Mouse (Mus musculus): ENCODE measurements around the gene Man1c1.

GRCm38 (mm10) chr4:134626883-134627282 lies 77.2 kb downstream of the Man1c1 start:
- TF ChIP-seq MYC (IDR thresholded peaks at IDR 0.05; ENCODE audit: low read depth, low read length) = no peak
- TF ChIP-seq CTCF (conservative IDR thresholded peaks at IDR 0.05 in 1 of 2, IDR thresholded peaks at IDR 0.05 in 1 of 2; ENCODE audit: low read depth in 2 of 2, low read length in 2 of 2) = no peak
- TF ChIP-seq POLR2A (IDR thresholded peaks at IDR 0.05; ENCODE audit: low read depth, low read length) = no peak
- no peak for TF ChIP-seq EP300 (IDR thresholded peaks at IDR 0.05; ENCODE audit: low read length)
- TF ChIP-seq UBTF (IDR thresholded peaks at IDR 0.05; ENCODE audit: low read depth, low read length) = no peak
- no peak for TF ChIP-seq ZNF384 (IDR thresholded peaks at IDR 0.05; ENCODE audit: low read depth, low read length)
- TF ChIP-seq HCFC1 (IDR thresholded peaks at IDR 0.05; ENCODE audit: low read depth, low read length) = no peak
- no peak for TF ChIP-seq MAX (IDR thresholded peaks at IDR 0.05; ENCODE audit: low read length)
- no peak for TF ChIP-seq ZC3H11A (IDR thresholded peaks at IDR 0.05; ENCODE audit: low read depth, low read length)
- TF ChIP-seq ZKSCAN1 (IDR thresholded peaks at IDR 0.05; ENCODE audit: borderline replicate concordance, low read depth, low read length) = no peak
- no peak for TF ChIP-seq TCF12 (IDR thresholded peaks at IDR 0.05; ENCODE audit: low read depth, low read length)
- no peak for TF ChIP-seq CHD1 (IDR thresholded peaks at IDR 0.05; ENCODE audit: low read depth, low read length)
